Mouse (Mus musculus): ENCODE measurements at regions not wholly inside any gene's neighbourhood (a gene's known extent, or its start where the extent isn't known, plus 50 kb on each side); places are given as distances from the start of the nearest gene placed in this dataset.

- Histone ChIP-seq H3K27ac (replicated peaks; ENCODE audit: low read depth, low read length) (no peak overlapping the region), H3K4me3 (ENCODE audit: insufficient read depth, low read depth, low read length) (no peak overlapping the region)
Observed at GRCm38 (mm10) chr2:72674856-72675440, 199.0 kb downstream of the Cdca7 start.

DNA sequence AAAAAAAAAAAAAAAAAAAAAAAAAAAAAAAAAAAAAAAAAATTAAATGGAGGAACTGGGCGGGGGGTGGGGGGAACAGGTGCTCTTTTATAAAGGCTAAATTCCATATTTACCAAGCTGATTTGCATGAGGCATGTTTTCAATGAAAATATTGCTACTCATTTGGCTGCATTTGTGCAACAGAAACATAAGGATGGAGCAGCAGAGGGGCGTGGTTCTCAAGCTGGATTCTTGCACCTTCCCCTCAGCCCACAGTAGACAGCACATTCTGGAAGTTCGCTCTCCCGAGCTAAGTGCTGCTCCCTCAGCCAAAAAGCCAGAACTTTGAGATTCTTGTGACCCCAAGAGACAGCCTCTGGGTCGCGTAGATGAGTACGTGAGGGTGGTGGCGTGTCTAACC is 201.8 kb downstream of the Cdca7 start:
- Histone ChIP-seq H3K4me1 (ENCODE audit: control insufficient read depth, insufficient read depth, insufficient read length, low read length) (no peaks in the 10 kb centered on the region), H3K27ac (replicated peaks; ENCODE audit: low read depth, low read length) (no peak overlapping the region), H3K4me3 (ENCODE audit: insufficient read depth, low read depth, low read length) (no peak overlapping the region)

More at GRCm38 (mm10) chr2:72674856-72675440, 199.0 kb downstream of the Cdca7 start:
- H3K4me1 ChIP-seq (ENCODE audit: control insufficient read depth, insufficient read depth, insufficient read length, low read length): no peaks in the 10 kb centered on the region

DNA sequence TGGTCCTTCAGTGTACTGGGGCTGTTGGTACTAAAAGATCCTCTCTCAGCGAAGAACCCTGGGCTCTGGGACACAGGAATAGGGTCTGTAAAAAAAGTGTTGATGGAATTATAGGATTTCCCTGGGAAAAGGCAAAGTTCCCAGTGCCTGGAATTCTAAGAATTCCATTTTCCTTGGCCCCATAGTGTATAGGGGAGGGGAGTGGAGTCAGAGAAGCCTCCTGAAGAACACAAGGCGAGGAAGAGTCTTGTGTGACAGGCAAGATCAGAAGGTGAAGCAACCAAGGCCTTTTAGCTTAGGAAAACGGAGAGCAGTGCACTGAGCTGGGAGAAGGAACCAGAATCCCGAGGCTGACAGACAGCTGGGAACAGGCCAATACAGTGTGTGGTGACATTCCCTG is 212.1 kb downstream of the Cdca7 start:
- Histone ChIP-seq H3K27ac (replicated peaks; ENCODE audit: low read depth, low read length) (no peak overlapping the region), H3K4me3 (ENCODE audit: insufficient read depth, low read depth, low read length) (no peak overlapping the region), H3K4me1 (ENCODE audit: control insufficient read depth, insufficient read depth, insufficient read length, low read length) (no peaks in the 10 kb centered on the region)

DNA sequence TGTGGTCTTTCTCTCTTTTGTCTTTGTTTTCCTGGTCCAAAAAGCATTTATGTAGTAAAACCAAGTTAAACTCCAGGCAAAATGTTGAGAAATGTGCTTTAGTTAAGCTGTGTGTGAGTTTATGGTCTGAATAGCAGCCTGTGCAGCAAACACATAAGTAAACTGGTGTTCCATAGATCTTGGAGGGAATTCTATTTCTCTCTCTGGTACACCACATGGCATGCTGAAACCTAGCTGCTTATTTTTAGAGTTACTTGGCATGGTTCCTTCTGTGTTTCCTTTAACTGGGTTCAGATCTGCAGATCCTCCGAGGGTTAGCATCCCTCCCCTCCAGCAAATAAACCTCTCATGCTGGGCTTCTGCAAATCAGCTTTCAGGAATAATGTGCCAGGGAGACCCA is 225.1 kb downstream of the Cdca7 start:
- no peak overlapping the region for H3K4me3 ChIP-seq (ENCODE audit: insufficient read depth, low read depth, low read length)
- no peaks in the 10 kb centered on the region for H3K4me1 ChIP-seq (ENCODE audit: control insufficient read depth, insufficient read depth, insufficient read length, low read length)
- no peak overlapping the region for H3K27ac ChIP-seq (replicated peaks; ENCODE audit: low read depth, low read length)

DNA sequence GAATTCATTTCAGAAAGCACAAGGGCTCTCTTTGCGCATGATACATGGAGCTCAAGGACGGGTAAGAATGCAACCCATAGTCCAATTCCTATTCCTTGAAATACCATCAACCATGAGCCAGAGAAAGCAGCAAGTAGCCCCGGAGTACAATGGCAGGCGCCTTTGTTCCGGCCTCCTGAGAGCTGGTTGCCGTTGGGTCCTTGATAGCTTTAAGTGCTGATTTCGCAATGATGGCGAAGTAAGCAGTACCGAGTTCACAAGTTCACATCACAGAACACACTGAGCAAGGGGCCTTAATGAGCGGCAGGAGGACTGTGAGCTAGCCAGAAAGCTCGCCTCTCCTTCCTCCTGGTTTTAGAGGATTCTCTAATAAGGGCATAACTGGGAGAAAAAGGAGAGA is 227.3 kb downstream of the Cdca7 start:
- H3K4me1 ChIP-seq (ENCODE audit: control insufficient read depth, insufficient read depth, insufficient read length, low read length): no peaks in the 10 kb centered on the region
- H3K4me3 ChIP-seq (ENCODE audit: insufficient read depth, low read depth, low read length): no peak overlapping the region
- no peak overlapping the region for H3K27ac ChIP-seq (replicated peaks; ENCODE audit: low read depth, low read length)

DNA sequence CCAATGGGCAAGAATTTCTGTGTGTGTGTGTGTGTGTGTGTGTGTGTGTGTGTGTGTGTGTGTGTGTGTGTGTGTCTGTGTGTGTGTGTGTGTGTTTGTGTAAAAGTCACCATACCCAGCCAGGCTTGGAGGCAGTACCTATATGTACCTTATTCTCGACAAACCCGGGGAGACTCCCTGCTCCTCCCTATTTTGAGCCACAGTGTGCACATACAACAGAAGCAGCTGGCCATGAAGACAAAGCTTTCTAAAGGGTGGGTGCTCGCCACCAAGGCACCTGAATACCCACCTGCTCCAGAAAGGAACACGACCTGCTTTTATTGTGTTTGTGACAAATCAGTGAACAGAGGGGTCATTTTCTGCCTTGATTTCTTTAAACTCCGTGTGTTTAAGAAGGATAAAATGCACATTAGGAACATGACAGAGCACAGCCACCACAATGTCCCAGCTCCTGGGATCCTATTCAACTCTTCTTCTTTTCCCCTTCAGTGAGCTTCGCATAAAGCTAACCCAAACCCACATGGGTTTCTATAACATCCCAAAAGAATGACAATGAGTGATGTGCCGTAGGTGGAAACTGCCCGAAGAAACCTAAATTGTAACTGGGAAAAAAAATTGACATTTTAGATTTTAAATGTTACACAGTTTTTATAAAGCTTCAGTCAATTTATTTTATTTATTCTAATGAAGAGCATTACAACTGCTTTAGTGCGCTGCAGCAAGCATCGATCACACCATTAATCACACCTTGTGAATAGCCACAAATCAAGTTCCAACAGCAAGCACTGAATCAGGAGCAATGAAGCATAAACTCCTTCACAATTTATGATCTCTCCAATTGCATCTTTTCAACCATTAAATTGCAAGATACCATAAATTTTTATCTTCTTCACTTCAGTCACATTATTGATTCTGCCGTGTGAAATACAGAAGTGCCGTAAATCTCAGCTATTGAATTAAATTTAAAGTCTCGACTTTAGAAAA is 232.0 kb downstream of the Cdca7 start:
- Histone ChIP-seq H3K27ac (replicated peaks; ENCODE audit: low read depth, low read length) (no peak overlapping the region), H3K4me1 (ENCODE audit: control insufficient read depth, insufficient read depth, insufficient read length, low read length) (no peaks in the 10 kb centered on the region), H3K4me3 (ENCODE audit: insufficient read depth, low read depth, low read length) (no peak overlapping the region)

DNA sequence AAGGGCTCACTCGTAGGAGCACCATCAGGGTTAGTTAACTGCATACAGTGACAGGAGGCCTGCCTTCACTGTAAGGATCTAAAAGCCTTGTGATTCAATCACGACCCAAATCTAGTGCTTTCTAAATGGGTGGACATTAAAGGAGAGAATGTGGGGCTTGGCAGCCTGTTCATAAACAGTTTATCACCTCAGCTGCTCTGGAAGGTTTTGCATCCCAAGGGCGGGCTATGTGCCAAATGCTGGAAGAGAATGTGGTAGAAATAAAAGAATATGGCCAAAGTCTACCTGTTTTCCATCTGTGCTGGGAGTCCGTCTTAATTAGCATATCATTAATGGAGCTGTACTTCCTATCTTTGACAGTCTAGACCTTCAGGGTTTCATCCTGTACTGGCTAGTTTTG is 241.0 kb downstream of the Cdca7 start:
- H3K4me1 ChIP-seq (ENCODE audit: control insufficient read depth, insufficient read depth, insufficient read length, low read length): no peaks in the 10 kb centered on the region
- H3K27ac ChIP-seq (replicated peaks; ENCODE audit: low read depth, low read length): no peak overlapping the region
- H3K4me3 ChIP-seq (ENCODE audit: insufficient read depth, low read depth, low read length): no peak overlapping the region

- Histone ChIP-seq H3K27ac (replicated peaks; ENCODE audit: low read depth, low read length) (no peak overlapping the region), H3K4me1 (ENCODE audit: control insufficient read depth, insufficient read depth, insufficient read length, low read length) (no peaks in the 10 kb centered on the region), H3K4me3 (ENCODE audit: insufficient read depth, low read depth, low read length) (no peak overlapping the region)
Observed at GRCm38 (mm10) chr2:72728699-72729098, 251.5 kb downstream of the Sp3 start.

DNA sequence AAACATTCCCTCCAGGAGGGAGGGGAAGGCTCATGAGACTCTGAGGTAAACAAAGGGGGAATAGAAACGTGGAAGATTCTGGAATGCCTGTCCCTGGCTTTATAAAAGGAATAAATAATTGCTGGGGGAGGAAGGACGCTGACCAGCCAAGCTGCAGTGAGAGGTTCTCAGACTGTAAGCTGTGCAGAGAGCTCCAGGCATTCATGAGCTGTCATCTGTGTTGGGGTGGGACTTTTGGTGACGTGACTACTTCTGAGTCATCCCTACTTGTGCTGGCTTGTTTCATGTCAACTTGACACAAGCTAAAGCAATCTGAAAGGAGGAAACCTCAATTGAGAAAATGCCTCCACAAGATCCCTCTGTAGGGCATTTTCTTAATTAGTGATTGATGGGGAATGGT is 246.9 kb downstream of the Sp3 start:
- no peak overlapping the region for H3K4me3 ChIP-seq (ENCODE audit: insufficient read depth, low read depth, low read length)
- no peak overlapping the region for H3K27ac ChIP-seq (replicated peaks; ENCODE audit: low read depth, low read length)
- H3K4me1 ChIP-seq (ENCODE audit: control insufficient read depth, insufficient read depth, insufficient read length, low read length): no peaks in the 10 kb centered on the region

GRCm38 (mm10) chr2:72735035-72735434 is 245.2 kb downstream of the Sp3 start:
- no peak overlapping the region for H3K4me3 ChIP-seq (ENCODE audit: insufficient read depth, low read depth, low read length)
- H3K27ac ChIP-seq (replicated peaks; ENCODE audit: low read depth, low read length): no peak overlapping the region
- no peaks in the 10 kb centered on the region for H3K4me1 ChIP-seq (ENCODE audit: control insufficient read depth, insufficient read depth, insufficient read length, low read length)

GRCm38 (mm10) chr2:72736685-72737084 is 243.6 kb downstream of the Sp3 start:
- Histone ChIP-seq H3K27ac (replicated peaks; ENCODE audit: low read depth, low read length) (no peak overlapping the region), H3K4me3 (ENCODE audit: insufficient read depth, low read depth, low read length) (no peak overlapping the region), H3K4me1 (ENCODE audit: control insufficient read depth, insufficient read depth, insufficient read length, low read length) (no peaks in the 10 kb centered on the region; the same call in 1 of the 2 replicates)

- Histone ChIP-seq H3K4me1 (ENCODE audit: control insufficient read depth, insufficient read depth, insufficient read length, low read length) (no peaks in the 10 kb centered on the region; the same call in 1 of the 2 replicates), H3K27ac (replicated peaks; ENCODE audit: low read depth, low read length) (no peak overlapping the region), H3K4me3 (ENCODE audit: insufficient read depth, low read depth, low read length) (no peak overlapping the region)
Observed at GRCm38 (mm10) chr2:72740391-72741361, 239.6 kb downstream of the Sp3 start.

GRCm38 (mm10) chr2:72741746-72742145 is 238.5 kb downstream of the Sp3 start:
- Histone ChIP-seq H3K4me1 (ENCODE audit: control insufficient read depth, insufficient read depth, insufficient read length, low read length) (no peaks in the 10 kb centered on the region; the same call in 1 of the 2 replicates), H3K27ac (replicated peaks; ENCODE audit: low read depth, low read length) (no peak overlapping the region), H3K4me3 (ENCODE audit: insufficient read depth, low read depth, low read length) (no peak overlapping the region)

- H3K4me3 ChIP-seq (ENCODE audit: insufficient read depth, low read depth, low read length): no peak overlapping the region
- H3K27ac ChIP-seq (replicated peaks; ENCODE audit: low read depth, low read length): no peak overlapping the region
- H3K4me1 ChIP-seq (ENCODE audit: control insufficient read depth, insufficient read depth, insufficient read length, low read length): no peaks in the 10 kb centered on the region; the same call in 1 of the 2 replicates
Observed at GRCm38 (mm10) chr2:72743651-72744050, 236.6 kb downstream of the Sp3 start.

DNA sequence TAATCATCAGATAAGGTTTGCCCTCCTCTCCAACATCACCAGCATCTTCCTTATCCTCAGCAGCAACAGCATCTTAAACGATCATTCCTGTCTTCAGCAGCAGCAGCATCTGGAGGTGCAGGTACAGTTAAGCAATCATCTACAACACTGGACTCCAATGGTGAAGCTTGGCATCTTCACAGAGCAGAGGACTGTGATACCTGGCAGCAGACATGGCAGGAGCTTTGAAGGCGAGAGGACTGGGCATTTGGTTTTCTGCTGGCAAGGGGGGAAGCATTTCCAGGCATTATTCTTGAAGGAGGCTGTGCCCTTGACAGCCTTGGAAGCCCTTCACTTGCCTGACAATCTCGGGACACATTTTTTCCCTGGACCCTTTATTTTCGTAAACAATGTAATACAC is 235.3 kb downstream of the Sp3 start:
- Histone ChIP-seq H3K4me3 (ENCODE audit: insufficient read depth, low read depth, low read length) (no peak overlapping the region), H3K4me1 (ENCODE audit: control insufficient read depth, insufficient read depth, insufficient read length, low read length) (no peaks in the 10 kb centered on the region; the same call in 1 of the 2 replicates), H3K27ac (replicated peaks; ENCODE audit: low read depth, low read length) (no peak overlapping the region)

Measured in brown adipose tissue, adult 24 weeks (tissue).